Mouse (Mus musculus) kidney, postnatal 25 days (tissue): Measurements from ENCODE around the gene Ccr10.
"Not testable (repeated sequence)": the region's sequence is repeated elsewhere in the genome, so short reads cannot be mapped to it uniquely, and the experiment has no call there.

Experiments
- DNase-seq, 2 experiments: peaks; one replicate each; pipeline ENCODE4 v3.0.0; 2021; ENCODE audit warnings: mixed read lengths in 2 of 2

Gene Ccr10

GRCm38 (mm10) chr11:101152825-101153224 lies 22.4 kb downstream of the Ccr10 start:
- no peak for DNase-seq

GRCm38 (mm10) chr11:101151063-101151462 lies 24.2 kb downstream of the Ccr10 start:
- DNase-seq = no peak

GRCm38 (mm10) chr11:101149178-101150105 lies 25.8 kb downstream of the Ccr10 start:
- DNase-seq = peak in 1 of 2 experiments; percentile 52

- DNase-seq = no peak
These were observed 26.5 kb downstream of the Ccr10 start for GRCm38 (mm10) chr11:101148751-101149150.

- no peak for DNase-seq
These were observed 28.9 kb downstream of the Ccr10 start for GRCm38 (mm10) chr11:101146377-101146776.

GRCm38 (mm10) chr11:101143338-101144225 lies 31.7 kb downstream of the Ccr10 start:
- peak; percentile 46 to 75 for DNase-seq

- DNase-seq = no peak
These were observed 32.9 kb downstream of the Ccr10 start for GRCm38 (mm10) chr11:101142215-101142967.

GRCm38 (mm10) chr11:101141088-101141487 lies 34.2 kb downstream of the Ccr10 start:
- no peak for DNase-seq

GRCm38 (mm10) chr11:101140164-101140819 lies 35.0 kb downstream of the Ccr10 start:
- DNase-seq = peak; percentile 42 to 47

GRCm38 (mm10) chr11:101138536-101139181 lies 36.6 kb downstream of the Ccr10 start:
- peak; percentile 68 to 81 for DNase-seq

GRCm38 (mm10) chr11:101137000-101137399 lies 38.2 kb downstream of the Ccr10 start:
- no peak for DNase-seq

- peak in 1 of 2 experiments; percentile 18 for DNase-seq
These were observed 40.9 kb downstream of the Ccr10 start for GRCm38 (mm10) chr11:101134217-101134865.

GRCm38 (mm10) chr11:101133037-101133436 lies 42.2 kb downstream of the Ccr10 start:
- peak; percentile 35 to 45 for DNase-seq

- peak; percentile 49 to 53 for DNase-seq
These were observed 43.5 kb downstream of the Ccr10 start for GRCm38 (mm10) chr11:101131701-101132100.

- no peak for DNase-seq
These were observed 44.1 kb downstream of the Ccr10 start for GRCm38 (mm10) chr11:101131187-101131586.

- DNase-seq = peak in 1 of 2 experiments; percentile 53
These were observed 45.0 kb downstream of the Ccr10 start for GRCm38 (mm10) chr11:101130056-101130756.

GRCm38 (mm10) chr11:101128996-101129577 lies 46.2 kb downstream of the Ccr10 start:
- no peak for DNase-seq

GRCm38 (mm10) chr11:101127075-101127474 lies 48.2 kb downstream of the Ccr10 start:
- DNase-seq = peak in 1 of 2 experiments; percentile 37

- DNase-seq = not testable (repeated sequence)
These were observed 50.2 kb downstream of the Ccr10 start for GRCm38 (mm10) chr11:101125008-101125407.

GRCm38 (mm10) chr11:101124494-101124893 lies 50.7 kb downstream of the Ccr10 start:
- DNase-seq = not testable (repeated sequence)
